In genomic region chr2:105230333-105230732, GRCm38 (mm10) we compare ENCODE assay signal across 8 mouse cellular contexts. TPM values are rescaled to one million over a fixed set of nuclear protein-coding genes. Genes with fewer than 3 reads are reported as not detected.
A peak's percentile ranks its signal among the peaks of the same experiment; 100 is the strongest.
DNase-seq lines count a peak whose midpoint lies in the region; ATAC-seq and TF ChIP-seq lines count a peak whose summit lies in the region.

No protein-coding gene starts in this region.

- H3K9ac ChIP-seq in liver, adult 2 months (ENCODE audit: low read depth, low read length) = no peak overlapping the region
- H3K9ac ChIP-seq in liver, embryonic 12.5 days = no peak overlapping the region
- H3K9ac ChIP-seq in hindbrain, embryonic 12.5 days = no peak overlapping the region
- H3K9ac ChIP-seq in midbrain, embryonic 14.5 days (replicated peaks; ENCODE audit: low read length) = no peak overlapping the region

- H3K79me2 ChIP-seq in liver, adult 2 months (ENCODE audit: control insufficient read depth, insufficient read depth, low read length) = peaks cover 4% of the 10 kb centered on the region; the same call in 1 of the 2 replicates

- no peaks in the 10 kb centered on the region for H3K9me3 ChIP-seq in liver, embryonic 12.5 days (replicated peaks)
- no peaks in the 10 kb centered on the region for H3K9me3 ChIP-seq in embryonic facial prominence, embryonic 10.5 days
- no peaks in the 10 kb centered on the region for H3K9me3 ChIP-seq in hindbrain, embryonic 12.5 days (replicated peaks)
- no peaks in the 10 kb centered on the region for H3K9me3 ChIP-seq in midbrain, embryonic 14.5 days (ENCODE audit: control insufficient read depth, low read length)

- DNase-seq in liver, adult 2 months (ENCODE audit: extremely low read depth, low read depth, low spot score) = peak; percentile 53
- DNase-seq in adrenal gland, postnatal 14 days = peak; percentile 83
- DNase-seq in embryonic facial prominence, embryonic 10.5 days (ENCODE audit: low spot score) = peak; percentile 69
- peak; percentile 52 to 55 for DNase-seq in left cerebral cortex, postnatal 10 days (ENCODE audit: extremely low spot score in 1 of 2, low spot score in 2 of 2)
- peak; percentile 90 for DNase-seq in midbrain, embryonic 14.5 days
- DNase-seq in thymus, postnatal 14 days = peak; percentile 40

- H3K4me1 ChIP-seq in liver, adult 2 months (ENCODE audit: control insufficient read depth, insufficient read depth, low read length) = peaks cover 17% of the 10 kb centered on the region
- H3K4me1 ChIP-seq in liver, embryonic 12.5 days = peaks cover 15% of the 10 kb centered on the region; the same call in 1 of the 2 replicates
- peaks cover 35% of the 10 kb centered on the region for H3K4me1 ChIP-seq in embryonic facial prominence, embryonic 10.5 days
- no peaks in the 10 kb centered on the region for H3K4me1 ChIP-seq in hindbrain, embryonic 12.5 days
- no peaks in the 10 kb centered on the region for H3K4me1 ChIP-seq in midbrain, embryonic 14.5 days (ENCODE audit: control insufficient read depth, insufficient read depth, low read length)

- H3K4me2 ChIP-seq in liver, embryonic 12.5 days = no peak overlapping the region
- no peak overlapping the region for H3K4me2 ChIP-seq in hindbrain, embryonic 12.5 days (replicated peaks)
- H3K4me2 ChIP-seq in midbrain, embryonic 14.5 days (ENCODE audit: low read length) = no peak overlapping the region

- WGBS in liver, adult 2 months = 0% methylated on average over 1 of the region's 1 CpGs
- 0% methylated on average over 1 of the region's 1 CpGs for WGBS in liver, embryonic 12.5 days (ENCODE audit: insufficient replicate concordance)
- WGBS in embryonic facial prominence, embryonic 10.5 days = 1% methylated on average over 1 of the region's 1 CpGs
- 3% methylated on average over 1 of the region's 1 CpGs for WGBS in hindbrain, embryonic 12.5 days
- WGBS in midbrain, embryonic 14.5 days = 0% methylated on average over 1 of the region's 1 CpGs

- no peak for ATAC-seq in liver, embryonic 12.5 days
- peak; percentile 64; the same call in 1 of the 2 replicates for ATAC-seq in hindbrain, embryonic 12.5 days (ENCODE audit: low FRiP score)
- ATAC-seq in midbrain, embryonic 14.5 days (ENCODE audit: low FRiP score, low TSS enrichment) = peak; percentile 48

- TF ChIP-seq CTCF in liver, adult 2 months (IDR thresholded peaks at IDR 0.05; ENCODE audit: low read depth, low read length) = peak; percentile 36

- no peak overlapping the region for H3K4me3 ChIP-seq in liver, adult 2 months (ENCODE audit: insufficient read depth, low read depth, low read length)
- no peak overlapping the region for H3K4me3 ChIP-seq in liver, embryonic 12.5 days
- no peak overlapping the region for H3K4me3 ChIP-seq in embryonic facial prominence, embryonic 10.5 days
- no peak overlapping the region for H3K4me3 ChIP-seq in hindbrain, embryonic 12.5 days
- H3K4me3 ChIP-seq in midbrain, embryonic 14.5 days (replicated peaks; ENCODE audit: low read depth, low read length) = no peak overlapping the region

- no peak for TF ChIP-seq POLR2A in liver, adult 2 months (IDR thresholded peaks at IDR 0.05; ENCODE audit: extremely low read depth, insufficient read depth, low read length)

- intact Hi-C loops in left cerebral cortex, postnatal 10 days (cut with DNase I) = loop anchor here (5.0 kb wide), 2 partner anchors 343 to 543 kb away; no protein-coding TSS in a partner anchor

- no peaks in the 10 kb centered on the region for H3K27me3 ChIP-seq in liver, adult 2 months (ENCODE audit: control insufficient read depth, insufficient read depth, low read length)
- H3K27me3 ChIP-seq in liver, embryonic 12.5 days (replicated peaks) = peaks cover 28% of the 10 kb centered on the region; the same call in 1 of the 2 replicates
- H3K27me3 ChIP-seq in embryonic facial prominence, embryonic 10.5 days (replicated peaks; ENCODE audit: low read depth, poor library complexity, severe bottlenecking) = peaks cover 36% of the 10 kb centered on the region
- H3K27me3 ChIP-seq in hindbrain, embryonic 12.5 days = peaks cover 23% of the 10 kb centered on the region
- no peaks in the 10 kb centered on the region for H3K27me3 ChIP-seq in midbrain, embryonic 14.5 days (ENCODE audit: control insufficient read depth, insufficient read depth, low read length)

- H3K36me3 ChIP-seq in liver, adult 2 months (ENCODE audit: control insufficient read depth, insufficient read depth, low read length) = no peaks in the 10 kb centered on the region
- no peaks in the 10 kb centered on the region for H3K36me3 ChIP-seq in liver, embryonic 12.5 days
- H3K36me3 ChIP-seq in embryonic facial prominence, embryonic 10.5 days (replicated peaks) = no peaks in the 10 kb centered on the region
- H3K36me3 ChIP-seq in hindbrain, embryonic 12.5 days = no peaks in the 10 kb centered on the region
- H3K36me3 ChIP-seq in midbrain, embryonic 14.5 days (ENCODE audit: control insufficient read depth, insufficient read depth, low read length) = no peaks in the 10 kb centered on the region

- no peak overlapping the region for H3K27ac ChIP-seq in liver, adult 2 months (replicated peaks; ENCODE audit: insufficient read depth, low read depth, low read length)
- H3K27ac ChIP-seq in liver, embryonic 12.5 days = no peak overlapping the region
- no peak overlapping the region for H3K27ac ChIP-seq in embryonic facial prominence, embryonic 10.5 days (replicated peaks)
- no peak overlapping the region for H3K27ac ChIP-seq in hindbrain, embryonic 12.5 days
- H3K27ac ChIP-seq in midbrain, embryonic 14.5 days (replicated peaks; ENCODE audit: low read depth, low read length) = no peak overlapping the region

RNA-seq across cellular contexts. Expression of gene Them7, which starts 6.2 kb away (rescaled TPM):
- total RNA-seq in liver, adult 2 months (2014; rRNA removed) = 12.8 and 21.8 TPM in 2 replicates
- 45.9 and 49.8 TPM in 2 replicates for polyA plus RNA-seq in liver, adult 2 months (2012; rRNA removed)
- polyA plus RNA-seq in liver, embryonic 12.5 days (2016; fragmentation: Nextera tagmentation; extraction: Ambion mirVana) = 0.49 and 1.1 TPM in 2 replicates
- 1.1 and 2.5 TPM in 2 replicates for total RNA-seq in adrenal gland, postnatal 14 days (2021)
- polyA plus RNA-seq in embryonic facial prominence, embryonic 10.5 days (2016; fragmentation: Nextera tagmentation; extraction: Ambion mirVana) = 0.37 and 0.57 TPM in 2 replicates
- 0.13 and 0.14 TPM in 2 replicates for polyA plus RNA-seq in hindbrain, embryonic 12.5 days (2016; fragmentation: Nextera tagmentation; extraction: Ambion mirVana)
- total RNA-seq in left cerebral cortex, postnatal 10 days (2021) = not detected
- not detected in 2 replicates for polyA plus RNA-seq in midbrain, embryonic 14.5 days (2014; fragmentation: Nextera tagmentation; extraction: Ambion mirVana)

Comparison
In these comparisons a context has a peak if more than half of its experiments do, and no peak if none do; other contexts are left out.
1. RNA of gene Them7, which starts 6.2 kb away (polyA plus RNA-seq): 45.9 to 49.8 TPM in liver, adult 2 months; 0.49 to 1.1 TPM in liver, embryonic 12.5 days, 0.37 to 0.57 TPM in embryonic facial prominence, embryonic 10.5 days, 0.13 to 0.14 TPM in hindbrain, embryonic 12.5 days and not detected in midbrain, embryonic 14.5 days; every median in the first group is over 10 times any median in the second.
2. DNase-seq: peak in every context shown above with its lines; median percentile 90 in midbrain, embryonic 14.5 days; 83 in adrenal gland, postnatal 14 days; 69 in embryonic facial prominence, embryonic 10.5 days; 54 in left cerebral cortex, postnatal 10 days; 53 in liver, adult 2 months; 40 in thymus, postnatal 14 days.